Mouse (Mus musculus): ENCODE results near the gene Slc5a6.
"Not testable (repeated sequence)": the region's sequence is repeated elsewhere in the genome, so short reads cannot be mapped to it uniquely, and the experiment has no call there.

Gene Slc5a6

DNA sequence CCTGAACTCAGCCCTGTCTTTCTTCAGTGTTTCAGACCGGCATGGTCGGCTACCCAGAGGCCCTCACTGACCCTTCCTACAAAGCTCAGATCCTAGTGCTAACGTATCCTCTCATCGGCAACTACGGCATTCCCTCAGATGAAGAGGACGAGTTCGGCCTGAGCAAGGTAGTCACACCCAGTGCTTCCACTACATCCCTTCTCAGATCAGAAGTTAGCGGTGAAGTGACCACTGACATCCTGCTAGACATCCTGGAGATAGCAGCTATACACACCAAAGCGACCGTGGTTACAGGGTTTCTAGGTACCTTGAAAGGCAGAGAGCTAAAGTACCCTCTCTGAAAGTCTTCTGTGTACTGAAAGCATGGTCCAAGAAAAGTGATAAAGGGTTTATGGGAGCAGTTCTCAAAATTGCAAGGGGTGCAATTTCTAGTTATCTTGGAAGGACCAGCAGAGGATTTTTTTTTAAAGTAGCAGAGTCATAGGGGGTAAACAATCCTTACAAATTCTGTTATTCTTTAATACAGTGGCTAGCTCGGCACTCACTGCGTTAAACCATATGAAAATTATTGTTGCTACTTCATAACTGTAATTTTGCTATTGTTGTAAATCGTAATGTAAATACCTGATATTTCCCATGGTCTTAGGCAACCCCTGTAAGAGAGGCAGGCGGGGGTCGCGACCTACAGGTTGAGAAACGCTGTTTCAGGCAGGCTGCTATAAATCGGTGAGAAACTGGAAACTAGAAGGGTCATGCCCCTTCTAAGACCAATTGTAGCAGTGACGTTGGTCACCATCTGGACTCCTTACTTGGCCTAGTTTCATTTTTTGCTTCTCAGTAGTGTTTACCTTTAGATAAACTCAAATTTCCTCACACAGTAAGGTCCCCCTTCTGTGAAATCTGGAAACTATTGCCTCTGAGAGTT is 6.8 kb upstream of the Slc5a6 start:
- DNase-seq, result peak; percentile 50

DNA sequence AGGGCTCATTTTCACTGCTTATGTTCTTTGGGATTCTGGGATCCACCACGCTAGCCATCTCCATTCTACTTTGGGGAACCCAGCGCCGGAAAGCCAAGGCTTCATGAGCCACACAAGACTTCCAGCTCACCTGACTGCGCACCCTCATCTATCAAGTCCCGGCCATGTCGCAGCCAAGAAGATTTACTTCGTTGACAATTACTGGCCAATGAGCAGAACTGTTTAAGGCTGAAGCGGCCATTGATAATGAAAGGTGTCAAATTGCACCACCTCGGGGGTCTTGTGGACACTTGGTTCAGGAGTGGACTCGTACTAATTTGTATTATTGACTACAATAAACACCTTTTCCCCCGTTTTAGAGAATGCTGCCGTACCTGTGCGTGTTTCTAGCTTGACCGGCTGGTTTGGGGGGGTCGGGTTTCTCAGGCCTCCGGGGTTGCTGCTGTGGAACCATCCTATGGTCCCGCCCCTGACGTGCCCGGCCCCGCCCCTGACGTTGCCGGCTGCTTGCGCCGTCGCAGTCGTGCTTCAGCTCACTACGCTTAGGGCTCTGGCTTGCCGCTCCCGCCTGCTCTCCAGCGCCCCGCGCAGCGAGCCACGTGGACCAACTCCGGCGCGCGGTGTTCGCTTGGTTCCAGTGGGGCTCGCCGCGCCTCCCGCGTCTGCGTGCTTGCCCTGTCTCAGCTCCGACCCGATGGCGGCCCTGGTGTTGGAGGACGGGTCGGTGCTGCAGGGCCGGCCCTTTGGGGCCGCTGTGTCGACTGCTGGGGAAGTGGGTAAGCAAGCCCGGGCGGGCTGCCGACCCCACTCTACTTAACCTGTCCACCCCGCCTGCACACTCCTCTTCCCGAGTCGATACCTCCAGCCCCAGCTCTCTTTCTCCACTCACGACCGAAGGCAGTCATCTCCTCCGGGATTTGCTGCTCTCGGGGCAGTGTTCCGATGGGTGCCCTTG is 5.8 kb upstream of the Slc5a6 start, which contains the start of gene Cad:
Gene Cad, plus strand, starts transcription at position 520 of the 955 bp plus-strand sequence.
- peak; percentile 96 for DNase-seq

DNA sequence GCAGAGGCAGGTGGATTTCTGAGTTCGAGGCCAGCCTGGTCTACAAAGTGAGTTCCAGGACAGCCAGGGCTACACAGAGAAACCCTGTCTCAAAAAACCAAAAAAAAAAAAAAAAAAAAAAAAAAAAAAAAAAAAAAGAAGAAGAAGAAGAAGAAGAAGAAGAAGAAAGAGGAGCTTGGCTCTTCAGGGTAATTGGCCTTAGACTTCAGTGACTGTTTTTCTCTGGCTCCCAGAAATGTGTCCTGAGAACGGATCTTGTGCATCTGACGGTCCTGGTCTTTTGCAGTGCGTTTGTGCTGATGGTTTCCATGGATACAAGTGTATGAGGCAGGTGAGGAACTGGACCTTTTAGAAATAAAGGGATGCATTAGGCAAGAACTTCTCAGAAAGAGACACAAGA is 5.0 kb upstream of the Slc5a6 start:
- peak; percentile 4 for DNase-seq

DNA sequence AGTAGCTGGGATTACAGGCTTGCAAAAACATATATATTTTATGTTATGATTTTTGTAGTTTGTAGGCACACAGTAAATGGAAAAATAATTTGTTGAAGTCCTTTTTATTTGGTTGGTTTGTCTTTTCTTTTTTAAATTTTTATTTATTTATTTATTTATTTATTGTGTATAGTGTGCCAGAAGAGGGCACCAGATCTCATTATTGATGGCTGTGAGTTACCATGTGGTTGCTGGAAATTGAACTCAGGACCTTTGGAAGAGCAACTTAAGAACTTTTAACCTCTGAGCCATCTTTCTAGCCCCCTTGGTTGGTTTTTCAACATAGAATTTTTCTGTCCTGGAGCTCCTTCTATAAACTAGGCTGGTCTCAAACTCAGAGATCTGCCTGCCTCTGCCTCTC is 1.7 kb upstream of the Slc5a6 start:
- DNase-seq, result no peak

DNA sequence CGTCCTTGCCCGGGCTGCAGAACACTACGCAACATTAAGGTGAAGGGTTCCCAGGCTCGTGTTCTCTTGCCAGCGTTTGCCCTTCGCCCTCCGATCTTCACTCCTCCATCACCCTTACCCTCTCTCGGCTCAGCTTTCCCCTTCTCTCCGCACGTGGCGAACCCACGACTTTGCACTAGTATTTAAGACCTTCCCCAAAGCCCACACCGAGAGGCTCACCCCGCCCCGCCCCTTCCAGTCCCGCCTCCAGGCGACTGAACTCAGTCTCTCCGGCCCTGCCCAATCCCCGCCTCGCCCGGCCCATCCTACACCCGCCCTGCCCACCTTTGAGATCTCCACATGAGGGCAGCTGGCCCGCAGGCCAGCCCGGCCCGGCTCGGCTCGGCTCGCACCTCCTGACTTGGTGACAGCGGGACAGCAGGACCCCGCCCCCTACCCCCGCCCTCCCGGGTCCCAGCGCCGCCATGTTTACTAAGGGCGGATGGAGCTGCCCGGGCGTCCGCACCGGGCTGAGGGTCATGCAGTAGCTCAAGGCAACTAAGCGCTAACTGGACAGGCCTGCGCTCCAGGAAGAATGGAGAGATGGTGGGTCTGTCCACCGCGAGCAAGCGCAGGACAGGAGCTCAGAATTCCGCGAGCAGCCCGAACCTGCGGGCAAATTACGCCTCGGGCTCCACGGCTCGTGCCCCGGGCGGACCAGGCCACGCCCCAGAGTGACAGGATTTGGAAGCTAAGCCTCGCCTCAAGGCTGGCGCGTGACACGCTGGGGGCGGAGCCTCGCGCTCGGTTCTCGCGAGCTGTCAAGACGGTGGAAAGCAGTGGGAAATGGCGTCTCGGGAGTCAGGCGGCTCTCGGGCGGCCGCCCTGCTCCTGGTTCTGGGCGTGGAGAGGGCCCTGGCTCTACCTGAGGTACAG is 619 bp downstream of the Slc5a6 start, which contains the start of gene Atraid:
Gene Atraid, plus strand, starts transcription at position 465 of the 915 bp plus-strand sequence.
- DNase-seq, result peak; percentile 99

DNA sequence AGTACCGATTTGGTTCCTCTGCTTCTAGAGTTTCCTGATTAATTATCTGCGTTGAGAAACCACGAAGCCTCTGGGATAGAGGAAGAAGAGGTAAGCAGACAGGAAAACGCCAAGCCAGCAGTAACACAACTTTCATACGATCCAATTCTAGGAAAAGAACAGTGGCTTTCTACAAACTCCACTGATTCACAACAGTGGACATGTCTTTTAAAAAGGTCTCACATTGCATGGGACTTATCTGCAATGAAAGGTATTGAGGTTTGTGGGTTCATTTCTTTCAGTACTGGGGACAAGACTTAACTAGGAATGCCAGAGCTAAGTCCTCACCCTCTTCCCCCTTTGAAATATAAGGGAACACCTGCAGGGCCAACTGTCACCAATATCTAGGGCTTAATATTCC is 1.6 kb downstream of the Slc5a6 start:
- no peak for DNase-seq

DNA sequence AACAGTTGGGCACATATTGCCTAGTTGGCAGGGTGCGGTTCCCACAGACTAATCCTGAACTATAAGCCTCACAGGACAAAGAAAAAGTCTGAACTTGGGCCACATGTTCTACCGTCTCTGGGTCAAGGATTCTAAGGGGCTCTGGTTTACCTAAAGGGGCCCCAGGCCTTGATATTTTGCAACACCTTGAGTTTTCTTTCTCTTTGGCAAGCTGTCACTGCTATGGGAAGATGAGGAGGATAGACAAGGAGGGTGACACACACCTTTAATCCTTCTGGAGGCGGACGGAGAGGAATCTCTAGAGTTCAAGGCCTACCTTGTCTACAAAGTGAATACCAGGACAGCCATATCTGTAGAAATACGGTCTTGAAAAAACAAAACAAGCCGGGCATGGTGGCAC is 2.3 kb downstream of the Slc5a6 start:
- DNase-seq, result no peak

DNA sequence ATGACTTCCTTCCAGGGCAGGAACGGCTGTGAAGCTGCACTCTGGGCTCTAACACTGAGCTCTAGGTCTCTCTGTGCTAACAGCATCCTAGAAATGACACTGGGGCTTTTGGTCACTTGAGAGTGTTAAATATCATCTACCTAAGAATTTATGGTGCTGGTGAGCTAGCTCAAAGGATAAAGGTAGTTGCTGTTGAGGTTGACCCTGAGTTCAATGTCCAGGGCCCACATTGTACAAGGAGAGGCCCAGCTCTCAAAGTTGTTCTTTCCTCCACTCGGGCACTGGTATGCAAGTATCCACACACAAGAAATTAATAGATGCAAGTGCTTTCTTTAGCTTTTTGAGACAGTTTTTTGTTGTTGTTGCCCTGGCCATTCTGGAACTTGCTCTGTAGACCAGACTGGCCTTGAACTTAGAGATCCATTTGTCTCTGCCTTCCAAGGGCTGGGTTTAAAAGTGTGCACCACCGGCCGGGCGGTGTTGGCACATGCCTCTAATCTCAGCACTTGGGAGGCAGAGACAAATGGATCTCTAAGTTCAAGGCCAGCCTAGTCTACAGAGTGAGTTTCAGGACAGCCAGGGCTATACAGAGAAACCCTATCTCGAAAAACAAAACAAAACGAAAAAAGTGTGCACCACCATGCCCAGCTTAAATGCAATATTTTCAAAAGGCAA is 10.4 kb downstream of the Slc5a6 start:
- no peak for DNase-seq

DNA sequence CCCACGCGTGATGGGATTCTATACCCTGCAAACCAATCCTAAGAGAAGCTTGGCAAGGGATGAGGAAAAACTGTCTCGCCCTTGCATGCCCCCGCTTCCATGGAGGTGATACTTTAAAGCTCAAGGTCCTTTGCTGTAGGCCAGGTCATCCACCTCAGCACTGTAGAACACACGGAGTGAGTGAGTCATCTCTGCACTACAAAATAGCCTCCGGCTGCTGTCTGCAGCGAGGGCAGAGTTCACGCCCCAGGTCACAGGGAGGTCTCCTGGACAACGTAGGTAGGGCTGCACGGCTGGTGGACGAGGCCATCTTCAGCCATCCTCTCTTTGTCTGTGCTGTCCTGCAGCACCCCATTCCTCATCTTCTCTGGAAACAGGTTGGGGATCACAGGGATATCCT is 12.2 kb downstream of the Slc5a6 start:
- DNase-seq, result not testable (repeated sequence)

DNA sequence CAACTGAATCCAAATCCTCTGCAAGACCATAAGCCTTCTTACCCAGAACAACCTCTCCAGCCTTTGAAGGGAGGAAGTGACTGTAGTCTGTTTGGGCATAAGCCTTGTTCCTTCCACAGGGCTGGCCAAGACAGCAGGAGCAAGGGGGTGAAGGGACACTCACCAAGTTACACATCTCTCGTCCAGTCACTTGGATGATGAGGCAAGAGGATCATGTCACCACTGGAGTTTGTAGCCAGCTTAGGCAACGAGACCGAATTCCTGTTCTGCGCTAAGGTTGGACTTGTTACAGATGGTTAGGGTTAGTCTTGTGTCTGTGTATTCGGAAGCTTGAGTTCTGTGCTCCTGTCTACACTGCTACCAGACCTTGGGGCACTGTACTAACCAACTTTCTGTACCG is 14.1 kb downstream of the Slc5a6 start:
- no peak for DNase-seq

DNA sequence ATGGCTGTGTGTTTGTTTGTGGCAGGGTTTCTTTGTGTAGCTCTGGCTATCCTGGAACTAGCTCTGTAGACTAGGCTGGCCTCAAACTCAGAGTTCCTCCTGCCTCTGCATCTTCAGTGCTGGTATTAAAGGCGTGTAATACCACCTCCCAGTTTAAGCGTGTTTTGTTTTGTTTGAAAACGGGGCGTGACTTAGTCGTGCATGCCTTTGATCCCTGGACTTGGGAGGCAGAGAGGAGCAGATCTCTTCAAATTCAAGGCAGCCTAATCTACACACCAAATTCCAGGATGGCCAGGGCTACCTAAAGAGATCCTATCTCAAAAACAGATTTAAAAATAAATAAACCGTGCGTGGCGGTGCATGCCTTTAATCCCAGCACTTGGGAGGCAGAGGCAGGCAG is 17.2 kb downstream of the Slc5a6 start:
- no peak for DNase-seq

DNA sequence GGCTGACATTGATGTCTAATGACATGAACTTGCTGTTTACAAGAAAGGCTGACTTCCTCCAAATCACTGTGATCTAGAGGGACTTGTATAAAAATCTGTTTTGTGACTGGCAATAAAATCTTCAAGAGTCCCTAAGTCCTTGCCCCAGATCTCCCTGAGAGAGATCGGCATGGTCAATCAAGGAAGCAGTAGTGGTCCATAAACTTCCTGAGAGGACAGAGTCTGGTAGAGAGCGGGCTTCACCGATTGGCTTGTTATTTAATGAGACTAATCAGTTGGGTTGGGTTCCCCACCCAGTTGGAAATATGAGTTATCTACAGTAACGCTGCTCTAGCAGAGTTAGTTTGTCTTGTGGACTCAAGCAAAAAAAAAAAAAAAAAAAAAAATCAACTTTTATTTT is 17.8 kb downstream of the Slc5a6 start:
- no peak for DNase-seq

DNA sequence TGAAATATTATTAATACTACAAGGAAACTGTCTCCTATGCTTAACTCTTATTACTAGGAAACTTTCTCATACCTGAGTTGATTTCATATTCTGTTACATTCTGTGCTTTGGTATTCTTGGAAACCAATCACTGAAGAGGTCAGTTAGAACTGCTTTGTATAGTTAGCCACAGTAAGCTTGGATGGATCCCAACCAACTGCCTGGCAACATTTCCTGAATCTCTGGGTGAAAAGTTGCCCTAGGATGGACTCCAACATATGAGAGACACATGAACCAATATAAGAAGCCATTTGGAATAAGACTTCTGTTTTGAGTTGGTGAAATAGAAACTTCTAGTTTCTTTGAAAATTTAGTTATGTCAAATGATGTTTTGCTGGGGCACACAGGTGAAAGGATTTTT is 24.1 kb downstream of the Slc5a6 start:
- DNase-seq, result no peak

DNA sequence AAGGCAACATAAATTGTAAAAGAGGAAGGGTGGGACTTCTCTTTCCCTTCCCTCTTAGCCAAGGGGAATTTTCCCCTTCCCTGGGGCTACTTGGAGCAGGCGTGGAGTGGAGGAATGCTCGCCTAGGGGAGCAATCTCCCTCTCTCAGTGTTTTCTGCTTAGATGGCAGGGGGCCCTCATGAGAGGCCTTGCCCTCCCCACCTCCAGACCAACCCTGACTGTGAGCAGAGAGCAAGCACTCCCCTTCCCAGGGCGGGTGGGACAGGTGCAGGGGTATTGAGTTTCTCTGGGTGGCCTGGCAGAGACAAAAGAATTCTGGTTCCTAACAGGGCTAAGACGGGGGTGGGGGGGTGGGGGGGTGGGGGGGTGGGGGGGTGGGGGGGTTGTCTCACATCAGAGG is 25.5 kb downstream of the Slc5a6 start:
- DNase-seq, result peak; percentile 8

DNA sequence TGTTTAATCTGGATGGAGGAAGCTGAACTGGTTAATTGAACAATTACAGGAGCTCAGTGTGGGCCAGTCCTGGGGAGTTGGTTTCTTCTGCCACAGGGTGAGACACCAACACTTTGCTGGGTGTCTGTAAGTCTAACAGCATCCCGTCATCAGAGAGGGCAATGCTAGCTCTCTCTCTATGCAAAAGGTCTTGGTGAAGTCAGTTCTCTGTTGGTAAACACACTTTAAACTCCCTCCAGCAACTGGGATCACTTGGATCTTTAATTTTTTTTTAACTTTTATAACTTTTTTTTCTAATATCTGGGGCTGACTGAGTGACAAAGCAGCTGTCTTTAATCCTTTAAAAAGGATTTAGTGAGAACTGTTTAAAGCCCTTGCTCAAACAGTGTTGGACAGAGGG is 26.0 kb downstream of the Slc5a6 start:
- DNase-seq, result no peak

DNA sequence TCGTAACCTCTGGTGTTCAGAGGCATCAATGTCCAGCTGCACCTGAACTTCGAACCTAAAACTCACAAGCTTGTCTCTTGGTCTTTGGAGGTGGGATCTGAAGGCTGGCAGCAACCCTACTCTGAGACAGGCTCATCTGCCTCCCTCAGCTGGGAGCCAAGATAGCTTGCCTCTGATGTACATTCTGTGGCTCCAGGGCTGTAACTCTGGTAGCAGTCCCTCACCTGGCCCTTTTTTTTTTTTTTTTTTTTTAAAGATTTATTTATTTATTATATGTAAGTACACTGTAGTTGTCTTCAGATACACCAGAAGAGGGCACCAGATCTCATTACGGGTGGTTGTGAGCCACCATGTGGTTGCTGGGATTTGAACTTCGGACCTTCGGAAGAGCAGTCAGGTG is 26.9 kb downstream of the Slc5a6 start:
- not testable (repeated sequence) for DNase-seq

DNA sequence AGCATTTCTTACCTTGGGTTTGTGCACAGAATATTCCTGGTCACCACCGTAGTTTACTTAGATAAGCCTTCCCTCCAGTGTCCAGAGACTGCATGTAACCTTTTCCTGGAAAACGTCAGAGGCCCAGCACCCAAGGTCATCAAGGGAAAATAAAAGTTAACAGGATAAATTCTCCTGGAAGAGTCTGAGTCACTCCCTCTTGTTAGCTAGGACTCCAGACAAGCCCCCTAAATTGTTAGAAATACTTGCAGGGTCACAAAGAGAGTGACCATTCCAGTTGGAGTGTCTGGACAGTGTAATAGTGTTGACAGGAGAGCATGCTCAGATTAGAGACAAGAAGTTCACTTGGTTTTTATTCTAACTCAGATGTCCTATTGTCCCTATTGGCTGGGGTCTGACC is 32.8 kb downstream of the Slc5a6 start:
- DNase-seq, result no peak

DNA sequence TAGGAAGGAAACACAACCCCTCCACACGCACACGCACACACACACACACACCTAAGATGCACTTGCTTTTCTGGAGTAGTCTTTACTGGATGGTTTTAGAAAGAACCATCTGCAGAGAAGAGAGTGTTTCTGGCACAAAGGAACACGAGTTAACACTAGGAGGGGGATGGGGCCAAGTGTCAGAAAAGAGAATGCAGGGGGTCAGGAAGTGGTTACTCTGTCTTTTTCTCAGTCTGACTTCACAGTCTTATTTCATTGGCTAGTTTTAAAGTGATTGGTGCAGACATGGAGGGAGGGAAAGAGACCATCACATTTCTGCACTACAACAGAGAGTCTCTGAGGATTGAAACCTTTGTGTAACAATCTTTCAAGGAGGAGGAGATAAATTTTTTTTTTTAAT is 36.0 kb downstream of the Slc5a6 start:
- no peak for DNase-seq

DNA sequence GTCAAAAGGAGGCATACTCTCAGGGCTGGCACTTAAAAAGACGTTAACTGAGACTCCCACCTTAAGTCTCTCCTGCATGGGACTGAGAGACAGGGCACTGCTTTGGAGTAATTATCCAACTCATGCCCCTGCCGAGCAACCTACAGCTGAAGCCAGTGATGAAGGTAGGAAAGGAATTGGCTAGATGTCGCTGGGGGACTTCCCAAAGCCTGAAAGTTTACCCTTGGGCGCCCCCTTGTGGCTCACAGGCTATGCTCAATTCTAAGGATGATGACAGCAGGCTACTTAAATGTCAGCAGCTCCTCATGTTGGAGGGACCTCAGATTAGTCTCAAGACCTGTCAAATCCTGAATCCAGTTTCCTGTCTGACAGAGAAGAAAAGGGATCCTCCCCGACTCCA is 44.5 kb downstream of the Slc5a6 start:
- DNase-seq, result peak; percentile 91

DNA sequence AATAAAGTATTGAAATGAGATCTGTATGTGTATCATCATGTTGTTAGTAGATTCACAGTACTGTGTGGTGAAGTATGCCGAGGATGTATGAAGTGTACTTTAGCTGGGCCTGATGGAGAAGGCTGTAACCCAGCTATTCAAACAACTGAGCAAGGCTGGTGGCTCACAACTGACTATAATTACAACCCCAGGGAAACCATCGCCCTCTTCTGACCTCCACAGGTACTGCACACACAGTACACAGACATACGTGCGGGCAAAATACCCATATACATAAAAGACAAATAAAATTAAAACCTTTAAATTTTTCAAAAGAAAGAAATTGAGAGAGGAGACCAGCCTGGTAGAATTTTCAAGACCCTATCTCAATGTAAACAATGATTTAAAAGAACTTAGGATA is 47.2 kb downstream of the Slc5a6 start:
- no peak for DNase-seq

DNA sequence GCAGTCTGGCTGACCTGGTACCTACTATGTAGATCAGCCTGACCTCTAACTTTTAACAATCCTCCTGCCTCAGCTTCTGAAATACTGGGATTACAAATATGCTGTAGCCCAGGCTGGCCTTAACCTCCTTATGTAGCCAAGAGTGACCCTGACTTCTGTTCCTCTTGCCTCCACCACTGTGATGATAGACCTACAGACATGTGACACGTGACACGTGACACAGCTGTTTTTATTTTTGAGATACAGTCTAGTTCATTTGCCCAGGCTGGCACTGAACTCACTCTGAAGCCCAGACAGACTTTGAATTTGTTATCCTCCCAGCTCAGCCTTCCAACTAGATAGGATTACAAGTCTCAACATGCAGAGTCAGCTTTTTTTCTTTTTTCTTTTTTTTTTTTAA is 47.7 kb downstream of the Slc5a6 start:
- DNase-seq, result no peak

DNA sequence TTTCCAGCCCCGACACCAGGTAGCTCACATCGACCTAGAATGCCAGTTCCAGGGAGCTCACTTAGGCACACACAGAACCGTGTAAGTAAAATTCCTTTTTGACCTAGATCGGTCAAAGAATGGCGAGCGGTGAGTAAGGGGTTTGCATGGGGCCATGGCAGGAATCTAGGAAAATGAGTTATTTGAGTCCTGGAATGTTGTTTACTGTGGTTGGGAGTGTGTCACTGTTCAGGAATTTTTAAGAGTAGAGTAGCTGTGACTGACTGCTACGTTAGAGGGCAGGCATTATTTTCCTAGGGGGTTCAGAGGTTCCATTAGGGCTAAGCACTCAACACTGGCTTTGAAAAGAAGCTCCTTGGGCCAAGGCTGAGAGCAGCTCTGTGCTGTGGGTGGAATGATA is 48.6 kb downstream of the Slc5a6 start:
- DNase-seq, result no peak

Measured in embryo, embryonic 11 days (tissue).